Mouse (Mus musculus) inflammation-experienced regulatory T-cells, adult 6 months (primary cell): ENCODE results near the gene Ryr3. TPM values are rescaled to one million over a fixed set of nuclear protein-coding genes. Genes with fewer than 3 reads are reported as not detected.
"Not testable (repeated sequence)": the region's sequence is repeated elsewhere in the genome, so short reads cannot be mapped to it uniquely, and the experiment has no call there.

Source experiments
- ATAC-seq: one replicate; pipeline ENCODE4 v1.8.0; 2017
- polyA plus RNA-seq, 3 experiments: library from polyadenylated mRNA; unstranded; fragments of 100-300 nt; shearing (Covaris generic); gene quantifications; one replicate each; pipeline ENCODE4 v1.2.1; 2017

Ryr3 gene
- polyA plus RNA-seq, 3 experiments from 2014 or later: 1.5 to 2.4 (median 2.2) TPM

GRCm38 (mm10) chr2:113094088-113094487 lies 122.8 kb downstream of the Ryr3 start:
- ATAC-seq: no peak

GRCm38 (mm10) chr2:113092756-113093155 lies 124.1 kb downstream of the Ryr3 start:
- no peak for ATAC-seq

GRCm38 (mm10) chr2:113091316-113091715 lies 125.6 kb downstream of the Ryr3 start:
- ATAC-seq: not testable (repeated sequence)

- ATAC-seq: no peak
Observed at GRCm38 (mm10) chr2:113076396-113076795, 140.5 kb downstream of the Ryr3 start.

GRCm38 (mm10) chr2:113059367-113059766 lies 157.5 kb downstream of the Ryr3 start:
- ATAC-seq: no peak

GRCm38 (mm10) chr2:113058914-113059313 lies 158.0 kb downstream of the Ryr3 start:
- ATAC-seq: no peak

GRCm38 (mm10) chr2:113058116-113058515 lies 158.8 kb downstream of the Ryr3 start:
- ATAC-seq: no peak

- ATAC-seq: no peak
Observed at GRCm38 (mm10) chr2:113055591-113055990, 161.3 kb downstream of the Ryr3 start.

GRCm38 (mm10) chr2:113049831-113050230 lies 167.1 kb downstream of the Ryr3 start:
- ATAC-seq: no peak

GRCm38 (mm10) chr2:113036550-113036949 lies 180.3 kb downstream of the Ryr3 start:
- no peak for ATAC-seq

- ATAC-seq: no peak
Observed at GRCm38 (mm10) chr2:113030689-113031088, 186.2 kb downstream of the Ryr3 start.

GRCm38 (mm10) chr2:113019896-113020295 lies 197.0 kb downstream of the Ryr3 start:
- ATAC-seq: no peak

- ATAC-seq: no peak
Observed at GRCm38 (mm10) chr2:113018278-113018677, 198.6 kb downstream of the Ryr3 start.

GRCm38 (mm10) chr2:113016236-113016635 lies 200.7 kb downstream of the Ryr3 start:
- no peak for ATAC-seq

- ATAC-seq: no peak
Observed at GRCm38 (mm10) chr2:113008961-113009740, 207.7 kb downstream of the Ryr3 start.

GRCm38 (mm10) chr2:112998498-112998897 lies 218.4 kb downstream of the Ryr3 start:
- ATAC-seq: no peak

GRCm38 (mm10) chr2:112982908-112983510 lies 233.9 kb downstream of the Ryr3 start:
- ATAC-seq: no peak

- no peak for ATAC-seq
Observed at GRCm38 (mm10) chr2:112966807-112967625, 249.9 kb downstream of the Ryr3 start.

GRCm38 (mm10) chr2:112948931-112949330 lies 268.0 kb downstream of the Ryr3 start:
- no peak for ATAC-seq

GRCm38 (mm10) chr2:112931776-112932175 lies 285.1 kb downstream of the Ryr3 start:
- no peak for ATAC-seq

- ATAC-seq: no peak
Observed at GRCm38 (mm10) chr2:112913796-112914195, 303.1 kb downstream of the Ryr3 start.

GRCm38 (mm10) chr2:112912611-112913010 lies 304.3 kb downstream of the Ryr3 start:
- no peak for ATAC-seq

GRCm38 (mm10) chr2:112910579-112910978 lies 306.3 kb downstream of the Ryr3 start:
- no peak for ATAC-seq
